Mouse (Mus musculus) pancreas, adult 10 weeks (tissue): ENCODE measurements around the gene Rhox4d. TPM values are rescaled to one million over a fixed set of nuclear protein-coding genes. Genes with fewer than 3 reads are reported as not detected.

Source experiments
- polyA plus RNA-seq: library from polyadenylated mRNA; stranded (reverse); fragments of 350-450 nt; fragmentation: Illumina TruSeq; extraction: RNeasy Lipid Tissue Mini Kit (QIAGEN cat#74804); gene quantifications from one replicate; pipeline ENCODE4 v1.2.3, GENCODE M21; 2015; ENCODE audit warnings: low read depth, low replicate concordance; ENCODE audit not compliant: insufficient read depth

Gene Rhox4d
- polyA plus RNA-seq, result not detected

DNA sequence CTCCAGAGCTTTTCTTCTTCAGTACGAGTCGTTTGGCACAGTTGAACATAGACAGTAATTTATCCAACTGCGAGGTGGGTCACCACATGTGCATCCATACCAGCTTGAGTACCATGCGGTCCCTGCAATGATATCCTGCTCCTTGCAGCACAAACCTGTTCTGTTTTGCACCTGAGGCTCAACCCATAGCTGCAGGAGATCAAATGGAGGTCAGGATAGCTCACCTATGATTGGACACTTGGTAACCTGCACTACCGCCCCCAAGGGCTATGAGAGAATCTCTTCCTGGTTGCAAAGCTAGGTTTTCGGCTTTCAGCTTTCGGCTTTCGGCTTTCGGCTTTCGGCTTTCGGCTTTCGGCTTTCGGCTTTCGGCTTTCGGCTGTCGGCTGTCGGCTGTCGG lies at the start of gene Rhox4d:
TSS of gene Rhox4d (plus strand) at position 301 of the 400 bp plus-strand sequence.

GRCm38 (mm10) chrX:37480037-37480436 lies 34.1 kb upstream of the Rhox4d start, which contains the start of gene Rhox4c:
TSS of gene Rhox4c (plus strand) at chrX:37480337.

DNA sequence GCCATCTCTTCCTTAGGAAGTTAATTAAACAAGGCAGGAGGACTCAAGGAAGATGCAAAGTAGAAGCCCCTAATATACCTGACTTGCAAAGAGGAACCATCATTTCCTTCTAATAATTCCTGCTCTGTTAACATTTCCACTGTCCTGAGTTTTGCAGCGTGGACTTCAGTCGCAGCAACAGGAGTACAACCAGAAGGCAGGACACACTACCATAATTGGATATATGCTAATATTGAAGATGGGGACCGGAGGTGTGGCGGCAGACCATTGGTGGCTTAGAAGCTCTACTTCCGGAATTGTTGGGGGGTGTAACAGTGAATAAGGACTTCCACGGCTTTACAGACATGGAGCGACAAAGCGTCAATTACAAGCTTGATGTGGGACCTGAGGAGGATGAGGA lies 16.0 kb downstream of the Rhox4d start, which contains the start of gene Rhox2e:
TSS of gene Rhox2e (plus strand) at position 301 of the 400 bp plus-strand sequence.

DNA sequence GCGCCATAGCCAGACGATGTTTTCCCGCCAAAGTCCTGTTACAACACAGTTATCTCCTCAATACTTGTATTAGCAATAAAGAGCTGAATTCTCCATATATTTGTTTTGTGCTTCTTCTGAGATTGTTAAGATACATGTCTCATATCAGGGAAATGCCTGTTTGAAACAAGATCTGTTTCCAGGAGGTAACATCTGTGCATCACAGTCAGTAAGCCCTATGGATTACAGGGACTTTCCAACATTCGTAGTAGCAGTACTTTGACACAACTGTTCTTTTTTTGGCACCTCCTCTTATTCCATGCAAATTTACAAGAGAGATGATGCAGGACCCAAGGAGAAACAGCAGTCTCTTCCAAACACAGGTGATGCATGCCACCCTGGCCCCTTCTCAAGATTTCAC lies 27.6 kb downstream of the Rhox4d start, which contains the start of gene Rhox3e:
TSS of gene Rhox3e (plus strand) at position 301 of the 400 bp plus-strand sequence.

DNA sequence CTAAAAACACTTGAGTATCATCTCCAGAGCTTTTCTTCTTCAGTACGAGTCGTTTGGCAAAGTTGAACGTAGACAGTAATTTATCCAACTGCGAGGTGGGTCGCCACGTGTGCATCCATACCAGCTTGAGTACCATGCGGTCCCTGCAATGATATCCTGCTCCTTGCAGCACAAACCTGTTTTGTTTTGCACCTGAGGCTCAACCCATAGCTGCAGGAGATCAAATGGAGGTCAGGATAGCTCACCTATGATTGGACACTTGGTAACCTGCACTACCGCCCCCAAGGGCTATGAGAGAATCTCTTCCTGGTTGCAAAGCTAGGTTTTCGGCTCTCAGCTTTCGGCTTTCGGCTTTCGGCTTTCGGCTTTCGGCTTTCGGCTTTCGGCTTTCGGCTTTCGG lies 43.0 kb downstream of the Rhox4d start, which contains the start of gene Rhox4e:
TSS of gene Rhox4e (plus strand) at position 301 of the 400 bp plus-strand sequence.

Other genes starting within 250 kb of the Rhox4d start
- not detected for gene Rhox4a, start 249.0 kb upstream of the Rhox4d start, polyA plus RNA-seq
- gene Rhox3a2, start 134.3 kb upstream of the Rhox4d start, polyA plus RNA-seq, result not detected
- not detected for gene Rhox4a2, start 123.5 kb upstream of the Rhox4d start, polyA plus RNA-seq
- gene Rhox2b, start 102.3 kb upstream of the Rhox4d start, polyA plus RNA-seq, result not detected
- not detected for gene Rhox4b, start 81.9 kb upstream of the Rhox4d start, polyA plus RNA-seq
- gene Rhox2c, start 60.7 kb upstream of the Rhox4d start, polyA plus RNA-seq, result not detected
- gene Rhox3c, start 55.8 kb upstream of the Rhox4d start, polyA plus RNA-seq, result not detected
- gene Rhox4c, start 34.0 kb upstream of the Rhox4d start, polyA plus RNA-seq, result not detected
- gene Rhox2d, start 20.9 kb upstream of the Rhox4d start, polyA plus RNA-seq, result not detected
- gene Rhox2e, start 16.1 kb downstream of the Rhox4d start, polyA plus RNA-seq, result not detected
- gene Rhox3e, start 27.7 kb downstream of the Rhox4d start, polyA plus RNA-seq, result not detected
- gene Rhox4e, start 43.1 kb downstream of the Rhox4d start, polyA plus RNA-seq, result not detected
- not detected for gene Rhox2f, start 57.0 kb downstream of the Rhox4d start, polyA plus RNA-seq
- gene Rhox3f, start 66.6 kb downstream of the Rhox4d start, polyA plus RNA-seq, result not detected
- not detected for gene Rhox4f, start 93.3 kb downstream of the Rhox4d start, polyA plus RNA-seq
- not detected for gene Rhox3g, start 114.3 kb downstream of the Rhox4d start, polyA plus RNA-seq
- not detected for gene Rhox2g, start 129.1 kb downstream of the Rhox4d start, polyA plus RNA-seq
- not detected for gene Rhox4g, start 137.0 kb downstream of the Rhox4d start, polyA plus RNA-seq
- not detected for gene Rhox3h, start 154.4 kb downstream of the Rhox4d start, polyA plus RNA-seq
- not detected for gene Rhox2h, start 158.9 kb downstream of the Rhox4d start, polyA plus RNA-seq